Mouse (Mus musculus) hindbrain, embryonic 13.5 days (tissue): ENCODE measurements at regions not wholly inside any gene's neighbourhood (a gene's known extent, or its start where the extent isn't known, plus 50 kb on each side); places are given as distances from the start of the nearest gene placed in this dataset.

Source experiments
- ATAC-seq: fragments of 200-750 bp; cut with Nextera tagmentation; 2 replicates; pipeline ENCODE4 v1.8.0; 2017; ENCODE audit warnings: moderate TSS enrichment; ENCODE audit not compliant: low FRiP score
- H3K27ac ChIP-seq: fragments of 300-500 bp; sonication (generic); 2 replicates; pipeline ENCODE4 v1.5.1; 2015; ENCODE audit warnings: inconsistent platforms, mild to moderate bottlenecking, moderate library complexity
- H3K27me3 ChIP-seq: fragments of 300-500 bp; sonication (generic); 2 replicates; pipeline ENCODE4 v1.6.1; 2015; ENCODE audit warnings: mild to moderate bottlenecking, inconsistent platforms
- H3K36me3 ChIP-seq: fragments of 300-500 bp; sonication (generic); 2 replicates; pipeline ENCODE4 v1.6.1; 2015; ENCODE audit warnings: mild to moderate bottlenecking, inconsistent platforms
- H3K4me1 ChIP-seq: fragments of 300-500 bp; sonication (generic); replicated peaks from 2 replicates; pipeline ENCODE4 v1.6.1; 2015; ENCODE audit warnings: inconsistent platforms
- H3K4me2 ChIP-seq: fragments of 300-500 bp; sonication (generic); 2 replicates; pipeline ENCODE4 v1.6.1; 2015; ENCODE audit warnings: inconsistent platforms, mild to moderate bottlenecking, moderate library complexity
- H3K4me3 ChIP-seq: fragments of 300-500 bp; sonication (generic); 2 replicates; pipeline ENCODE4 v1.5.1; 2015; ENCODE audit warnings: mild to moderate bottlenecking, inconsistent platforms
- H3K9ac ChIP-seq: fragments of 300-500 bp; sonication (generic); 2 replicates; pipeline ENCODE4 v1.6.1; 2015; ENCODE audit warnings: mild to moderate bottlenecking, inconsistent platforms
- H3K9me3 ChIP-seq: fragments of 300-500 bp; sonication (generic); 2 replicates; pipeline ENCODE4 v1.6.1; 2016; ENCODE audit warnings: inconsistent platforms
- WGBS: fragments of 180-500 bp; shearing (Covaris S2); methylation state at CpG from one replicate; pipeline ENCODE4 v1.1.7; 2015; 5-methylcytosine and 5-hydroxymethylcytosine counted together

DNA sequence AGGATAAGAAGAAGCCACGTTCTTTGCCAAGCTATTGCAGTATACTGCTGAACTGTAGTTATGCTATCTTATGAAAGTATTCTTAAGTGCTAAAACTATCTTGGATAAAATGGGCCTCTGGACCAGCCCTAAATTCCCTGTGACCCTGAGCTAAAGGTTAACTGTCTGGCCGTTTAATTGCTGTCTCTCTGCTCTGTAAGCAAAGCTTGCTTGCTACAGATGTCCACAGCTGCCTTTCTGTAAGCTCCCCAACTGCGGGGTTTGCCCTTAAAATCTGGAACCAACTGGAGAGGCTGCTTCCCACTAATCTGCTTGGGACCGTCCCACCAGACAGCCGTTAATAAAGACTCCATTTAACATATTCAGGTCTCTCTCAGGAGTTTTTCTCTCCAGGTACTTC is 73.2 kb upstream of the 1700021F07Rik start:
- H3K4me1 ChIP-seq = no peaks in the 10 kb centered on the region
- H3K4me2 ChIP-seq = no peak overlapping the region
- no peak overlapping the region for H3K27ac ChIP-seq
- no peak overlapping the region for H3K4me3 ChIP-seq
- no peaks in the 10 kb centered on the region for H3K9me3 ChIP-seq
- 74% methylated on average over 5 of the region's 5 CpGs for WGBS
- 0 out of 2 replicates have a peak, but pooled peaks cover 2% of the 10 kb centered on the region for H3K27me3 ChIP-seq
- no peak overlapping the region for H3K9ac ChIP-seq
- ATAC-seq = no peak
- no peaks in the 10 kb centered on the region for H3K36me3 ChIP-seq

- Histone ChIP-seq H3K36me3 (no peaks in the 10 kb centered on the region), H3K9me3 (0 out of 2 replicates have a peak, but pooled peaks cover 5% of the 10 kb centered on the region), H3K4me1 (no peaks in the 10 kb centered on the region), H3K9ac (no peak overlapping the region), H3K27ac (no peak overlapping the region), H3K4me3 (no peak overlapping the region), H3K27me3 (0 out of 2 replicates have a peak, but pooled peaks cover 2% of the 10 kb centered on the region), H3K4me2 (no peak overlapping the region)
- ATAC-seq = no peak
- WGBS = 88% methylated on average over 15 of the region's 15 CpGs
Observed at GRCm38 (mm10) chr2:173451993-173452481, 70.3 kb upstream of the 1700021F07Rik start.

DNA sequence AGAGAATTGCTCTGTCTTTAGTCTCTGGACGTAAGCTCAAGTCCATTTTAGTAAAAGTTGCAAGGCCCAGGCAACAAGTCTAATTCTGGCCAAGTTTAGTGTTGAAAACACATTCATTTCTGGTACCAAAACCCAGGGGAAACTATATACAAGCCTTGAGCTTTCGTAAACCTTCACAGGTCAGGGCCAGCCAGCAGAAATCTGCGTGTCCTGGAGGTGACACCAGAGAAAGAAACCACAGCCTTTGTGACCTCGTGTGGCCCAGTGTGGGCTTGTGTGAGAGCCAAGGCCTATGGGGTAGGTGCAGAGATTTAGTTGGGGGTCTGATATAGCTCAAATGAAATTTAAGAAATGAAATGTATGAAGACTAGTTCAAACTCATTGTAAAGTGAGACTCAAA is 69.6 kb upstream of the 1700021F07Rik start:
- H3K36me3 ChIP-seq = no peaks in the 10 kb centered on the region
- no peaks in the 10 kb centered on the region for H3K4me1 ChIP-seq
- no peak overlapping the region for H3K9ac ChIP-seq
- WGBS = 89% methylated on average over 4 of the region's 4 CpGs
- H3K4me3 ChIP-seq = no peak overlapping the region
- ATAC-seq = no peak
- no peak overlapping the region for H3K27ac ChIP-seq
- H3K9me3 ChIP-seq = 0 out of 2 replicates have a peak, but pooled peaks cover 5% of the 10 kb centered on the region
- H3K4me2 ChIP-seq = no peak overlapping the region
- 0 out of 2 replicates have a peak, but pooled peaks cover 2% of the 10 kb centered on the region for H3K27me3 ChIP-seq

GRCm38 (mm10) chr2:173453569-173454405 is 68.6 kb upstream of the 1700021F07Rik start:
- Histone ChIP-seq H3K4me1 (no peaks in the 10 kb centered on the region), H3K4me3 (no peak overlapping the region), H3K36me3 (no peaks in the 10 kb centered on the region), H3K4me2 (no peak overlapping the region), H3K9ac (no peak overlapping the region), H3K27me3 (0 out of 2 replicates have a peak, but pooled peaks cover 1% of the 10 kb centered on the region), H3K9me3 (0 out of 2 replicates have a peak, but pooled peaks cover 5% of the 10 kb centered on the region), H3K27ac (no peak overlapping the region)
- ATAC-seq = no peak
- 70% methylated on average over 14 of the region's 14 CpGs for WGBS

DNA sequence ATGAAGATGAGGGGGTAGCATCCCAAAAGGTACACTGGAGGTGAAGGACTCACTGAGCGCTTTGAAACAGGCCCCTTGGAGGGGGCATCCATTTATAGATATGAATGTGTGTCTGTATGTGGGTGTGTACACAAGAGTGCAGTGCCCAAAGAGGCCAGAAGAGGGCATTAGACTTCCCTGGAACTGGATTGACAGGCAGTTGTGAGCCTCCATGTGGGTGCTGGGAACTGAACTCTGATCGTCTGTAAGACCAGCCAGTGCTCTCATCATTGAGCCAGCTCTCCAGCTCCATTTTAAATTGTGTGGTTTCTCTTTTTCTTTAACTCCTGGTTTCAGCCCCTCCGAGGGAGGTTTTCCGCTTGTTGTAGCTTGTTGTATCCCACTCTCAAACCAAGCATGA is 67.6 kb upstream of the 1700021F07Rik start:
- H3K9ac ChIP-seq = no peak overlapping the region
- H3K4me1 ChIP-seq = no peaks in the 10 kb centered on the region
- H3K27ac ChIP-seq = no peak overlapping the region
- H3K4me3 ChIP-seq = no peak overlapping the region
- no peaks in the 10 kb centered on the region for H3K27me3 ChIP-seq
- WGBS = 95% methylated on average over 4 of the region's 4 CpGs
- H3K4me2 ChIP-seq = no peak overlapping the region
- no peak for ATAC-seq
- no peaks in the 10 kb centered on the region for H3K36me3 ChIP-seq
- H3K9me3 ChIP-seq = 0 out of 2 replicates have a peak, but pooled peaks cover 5% of the 10 kb centered on the region

- H3K36me3 ChIP-seq = no peaks in the 10 kb centered on the region
- H3K4me1 ChIP-seq = no peaks in the 10 kb centered on the region
- no peak overlapping the region for H3K27ac ChIP-seq
- H3K9me3 ChIP-seq = 0 out of 2 replicates have a peak, but pooled peaks cover 7% of the 10 kb centered on the region
- no peak for ATAC-seq
- no peaks in the 10 kb centered on the region for H3K27me3 ChIP-seq
- no peak overlapping the region for H3K9ac ChIP-seq
- no peak overlapping the region for H3K4me2 ChIP-seq
- WGBS = 93% methylated on average over 12 of the region's 12 CpGs
- H3K4me3 ChIP-seq = no peak overlapping the region
Observed at GRCm38 (mm10) chr2:173455216-173455615, 67.2 kb upstream of the 1700021F07Rik start.

- H3K4me2 ChIP-seq = no peak overlapping the region
- no peaks in the 10 kb centered on the region for H3K4me1 ChIP-seq
- 0 out of 2 replicates have a peak, but pooled peaks cover 11% of the 10 kb centered on the region for H3K9me3 ChIP-seq
- H3K36me3 ChIP-seq = no peaks in the 10 kb centered on the region
- no peak overlapping the region for H3K27ac ChIP-seq
- no peak overlapping the region for H3K4me3 ChIP-seq
- H3K9ac ChIP-seq = no peak overlapping the region
- WGBS = 87% methylated on average over 7 of the region's 7 CpGs
- no peaks in the 10 kb centered on the region for H3K27me3 ChIP-seq
- no peak for ATAC-seq
Observed at GRCm38 (mm10) chr2:173456083-173456482, 66.3 kb upstream of the 1700021F07Rik start.

- no peak overlapping the region for H3K27ac ChIP-seq
- no peak overlapping the region for H3K9ac ChIP-seq
- WGBS = 85% methylated on average over 9 of the region's 9 CpGs
- H3K9me3 ChIP-seq = 0 out of 2 replicates have a peak, but pooled peaks cover 11% of the 10 kb centered on the region
- no peak overlapping the region for H3K4me3 ChIP-seq
- no peaks in the 10 kb centered on the region for H3K4me1 ChIP-seq
- H3K36me3 ChIP-seq = no peaks in the 10 kb centered on the region
- no peak overlapping the region for H3K4me2 ChIP-seq
- ATAC-seq = no peak
- no peaks in the 10 kb centered on the region for H3K27me3 ChIP-seq
Observed at GRCm38 (mm10) chr2:173456924-173457623, 65.3 kb upstream of the 1700021F07Rik start.

GRCm38 (mm10) chr2:173457624-173458320 is 64.6 kb upstream of the 1700021F07Rik start:
- 91% methylated on average over 18 of the region's 18 CpGs for WGBS
- Histone ChIP-seq H3K36me3 (no peaks in the 10 kb centered on the region), H3K4me3 (no peak overlapping the region), H3K4me2 (no peak overlapping the region), H3K4me1 (no peaks in the 10 kb centered on the region), H3K27me3 (no peaks in the 10 kb centered on the region), H3K27ac (no peak overlapping the region), H3K9me3 (0 out of 2 replicates have a peak, but pooled peaks cover 11% of the 10 kb centered on the region), H3K9ac (no peak overlapping the region)
- ATAC-seq = no peak

- H3K4me3 ChIP-seq = no peak overlapping the region
- H3K36me3 ChIP-seq = no peaks in the 10 kb centered on the region
- no peaks in the 10 kb centered on the region for H3K4me1 ChIP-seq
- no peak for ATAC-seq
- 0 out of 2 replicates have a peak, but pooled peaks cover 11% of the 10 kb centered on the region for H3K9me3 ChIP-seq
- no peak overlapping the region for H3K27ac ChIP-seq
- H3K9ac ChIP-seq = no peak overlapping the region
- 83% methylated on average over 12 of the region's 12 CpGs for WGBS
- no peaks in the 10 kb centered on the region for H3K27me3 ChIP-seq
- no peak overlapping the region for H3K4me2 ChIP-seq
Observed at GRCm38 (mm10) chr2:173458861-173459260, 63.5 kb upstream of the 1700021F07Rik start.

GRCm38 (mm10) chr2:173463313-173463712 is 59.1 kb upstream of the 1700021F07Rik start:
- 94% methylated on average over 9 of the region's 9 CpGs for WGBS
- Histone ChIP-seq H3K9ac (no peak overlapping the region), H3K36me3 (no peaks in the 10 kb centered on the region), H3K27me3 (no peaks in the 10 kb centered on the region), H3K4me2 (no peak overlapping the region), H3K27ac (no peak overlapping the region), H3K4me1 (no peaks in the 10 kb centered on the region), H3K9me3 (0 out of 2 replicates have a peak, but pooled peaks cover 6% of the 10 kb centered on the region), H3K4me3 (no peak overlapping the region)
- no peak for ATAC-seq

GRCm38 (mm10) chr2:173464562-173464961 is 57.8 kb upstream of the 1700021F07Rik start:
- Histone ChIP-seq H3K27me3 (no peaks in the 10 kb centered on the region), H3K36me3 (no peaks in the 10 kb centered on the region), H3K9me3 (0 out of 2 replicates have a peak, but pooled peaks cover 6% of the 10 kb centered on the region), H3K4me1 (no peaks in the 10 kb centered on the region), H3K4me3 (no peak overlapping the region), H3K27ac (no peak overlapping the region), H3K9ac (no peak overlapping the region), H3K4me2 (no peak overlapping the region)
- WGBS = 92% methylated on average over 2 of the region's 2 CpGs
- no peak for ATAC-seq
